Mouse (Mus musculus): ENCODE data around the gene Nptx1.

The Nptx1 gene

DNA sequence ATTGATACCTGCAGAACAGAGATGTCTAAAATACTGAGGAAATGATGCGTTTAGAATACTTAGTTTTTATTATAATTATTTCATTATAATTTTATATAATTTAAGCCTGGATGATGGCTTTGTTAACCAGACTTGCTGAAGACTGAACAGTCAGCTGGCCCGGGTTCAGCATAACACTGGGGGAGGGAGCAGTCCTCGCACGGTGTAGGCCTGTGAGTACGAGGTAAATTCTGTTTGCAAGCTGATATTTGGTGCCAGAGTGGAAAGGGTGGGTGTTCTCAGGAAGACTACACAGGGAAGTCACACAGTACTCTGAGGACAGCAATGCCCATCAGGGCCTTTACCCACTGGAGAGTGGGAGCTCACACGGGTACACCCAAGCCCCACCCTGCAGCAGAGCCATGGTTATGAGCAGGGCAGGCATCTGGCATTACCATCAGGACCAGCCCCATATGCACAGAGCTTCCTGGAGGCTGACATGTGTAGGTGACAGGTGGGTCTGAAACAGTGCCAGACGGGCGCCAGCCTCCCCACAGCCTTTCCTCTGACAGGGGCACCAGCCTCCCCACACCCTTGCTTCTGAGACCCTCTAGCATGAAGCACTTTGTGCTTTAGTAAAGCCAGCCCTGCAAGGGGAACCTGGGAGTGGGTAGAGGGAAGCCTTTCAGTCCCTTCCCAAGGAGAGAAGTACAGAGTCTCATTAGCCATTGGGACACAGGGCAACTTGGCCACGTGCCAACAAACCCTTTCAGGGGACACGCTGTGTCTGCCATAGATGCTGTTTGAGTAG, 3.2 kb upstream of the Nptx1 start:
- no peak for DNase-seq (ENCODE audit: low read depth)

DNA sequence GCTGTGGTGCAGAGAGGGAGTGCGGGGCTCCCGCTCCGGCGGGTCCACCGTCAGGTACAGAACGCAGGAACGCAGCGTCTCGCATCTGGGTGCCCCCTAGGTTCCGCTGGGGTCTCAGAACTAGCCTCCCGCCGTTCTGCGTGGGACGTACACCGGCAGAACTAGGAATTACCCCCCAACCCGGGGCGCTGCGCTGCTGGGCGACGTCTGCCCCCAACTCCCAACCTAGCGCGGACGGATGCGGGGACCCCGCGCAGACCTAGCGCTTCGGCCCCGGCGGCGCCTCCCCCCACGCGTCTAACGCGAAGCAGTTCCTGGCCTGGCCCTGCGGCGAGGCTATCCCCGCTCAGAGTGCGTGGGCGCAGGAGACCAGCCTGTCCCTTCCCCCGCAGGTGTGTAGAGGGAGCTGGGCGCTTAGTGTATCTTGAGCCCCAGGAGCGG, 1.8 kb upstream of the Nptx1 start:
- no peak for DNase-seq (ENCODE audit: low read depth)

DNA sequence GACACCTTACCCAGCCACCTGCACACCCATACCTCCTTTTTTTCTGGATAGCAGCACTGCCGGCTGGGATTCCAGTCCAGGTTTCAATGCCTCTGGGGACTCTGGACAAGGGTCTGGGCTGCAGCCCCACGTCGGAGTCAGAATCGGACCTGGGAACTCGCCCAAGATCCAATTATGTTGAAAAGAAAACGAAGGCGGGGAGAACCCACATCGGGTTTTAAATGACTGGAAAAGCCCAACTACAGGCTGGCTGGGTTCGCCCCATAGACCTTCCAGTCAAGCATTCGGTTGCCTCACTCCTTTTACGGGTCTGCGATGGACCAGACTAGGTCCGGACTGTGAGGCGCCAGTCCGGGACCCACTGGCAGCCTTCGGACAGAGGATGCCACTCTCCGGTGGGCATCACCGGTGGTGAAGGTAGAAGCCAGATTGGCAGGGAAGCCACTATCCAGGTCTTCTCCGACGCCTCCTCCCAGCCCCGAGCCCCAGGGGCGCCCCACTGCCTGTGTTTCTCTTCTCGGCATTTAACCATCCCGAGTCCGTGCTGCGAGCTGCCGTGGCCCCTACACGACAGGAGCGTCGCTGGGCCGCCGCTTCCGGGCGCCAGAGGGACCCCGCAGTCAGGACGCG, 1.3 kb upstream of the Nptx1 start:
- DNase-seq (ENCODE audit: low read depth) = no peak

GRCm38 (mm10) chr11:119547951-119548591, 518 bp upstream of the Nptx1 start:
- no peak for DNase-seq (ENCODE audit: low read depth)

GRCm38 (mm10) chr11:119546496-119547182, 914 bp downstream of the Nptx1 start:
- DNase-seq (ENCODE audit: low read depth) = no peak

DNA sequence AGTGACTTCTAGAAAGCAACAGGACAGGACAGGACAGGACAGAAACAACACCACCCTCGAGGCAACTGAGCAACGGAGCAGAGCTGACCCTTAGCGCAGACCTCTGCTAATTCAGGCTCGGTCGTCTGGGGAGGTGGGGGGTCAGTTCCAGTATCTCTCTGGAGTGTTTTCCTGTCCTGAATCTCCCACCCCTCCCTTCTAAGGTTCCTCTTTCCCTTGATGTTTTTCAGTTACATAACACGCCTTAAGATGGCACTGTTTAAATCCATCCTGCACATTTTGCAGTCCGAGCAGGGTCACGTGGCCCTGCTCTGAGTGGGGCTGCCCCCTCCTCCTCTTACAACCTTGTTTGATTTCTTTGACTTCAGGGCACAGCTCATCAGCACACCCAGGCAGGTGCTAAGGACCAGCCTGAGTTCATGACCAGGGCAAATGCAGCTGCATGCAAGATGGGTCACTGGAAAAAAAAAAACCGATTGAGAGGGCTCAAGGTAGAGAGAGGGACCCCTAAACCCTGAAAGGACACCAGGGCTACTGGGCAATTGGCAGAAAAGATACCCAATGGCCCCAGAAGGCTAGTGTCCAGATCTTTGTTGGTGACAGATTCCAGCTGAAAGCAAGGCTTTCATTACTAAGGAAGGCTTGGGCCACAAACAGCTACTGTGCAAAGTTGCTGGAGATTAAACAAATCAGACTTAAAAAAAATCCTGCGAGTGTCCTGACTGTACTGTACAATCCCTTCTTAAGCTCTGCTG, 1.6 kb downstream of the Nptx1 start:
- DNase-seq (ENCODE audit: low read depth) = no peak

- DNase-seq (ENCODE audit: low read depth) = no peak
Observed at GRCm38 (mm10) chr11:119545281-119545680, 2.3 kb downstream of the Nptx1 start.

GRCm38 (mm10) chr11:119544518-119545105, 2.9 kb downstream of the Nptx1 start:
- DNase-seq (ENCODE audit: low read depth) = no peak

DNA sequence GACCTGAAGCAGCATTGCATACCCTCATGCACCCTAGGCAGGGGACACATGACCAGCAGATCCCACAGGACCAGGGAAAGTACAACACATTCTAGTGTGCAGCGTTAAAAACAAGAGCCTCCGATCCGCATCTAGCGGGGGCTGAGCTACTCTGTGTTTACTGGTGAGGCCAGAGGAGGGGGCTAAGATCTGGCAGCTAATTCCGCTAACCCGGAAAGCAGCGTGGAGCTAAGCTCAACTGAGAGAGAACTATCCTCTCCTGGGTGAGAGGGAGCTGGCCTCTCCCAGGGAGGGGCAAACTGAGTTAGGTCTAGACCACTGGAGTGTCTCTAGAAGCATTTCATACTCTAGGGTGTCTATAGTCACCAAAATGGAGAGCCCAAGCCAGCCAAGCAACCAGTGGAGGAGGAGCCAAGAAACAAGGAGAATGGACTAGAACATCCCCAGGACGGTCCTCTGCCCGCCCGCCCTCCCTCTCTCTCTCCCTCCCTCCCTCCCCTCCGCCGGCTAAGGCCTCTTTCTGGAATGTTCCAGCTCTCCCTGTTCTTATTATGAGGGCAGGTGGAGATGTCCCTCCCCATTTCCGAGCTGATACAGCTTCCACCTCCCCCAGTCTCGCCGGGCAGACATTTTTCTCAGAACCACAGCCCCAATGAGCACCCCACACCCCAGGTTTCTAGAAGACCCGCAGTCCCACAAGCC, 3.6 kb downstream of the Nptx1 start:
- DNase-seq (ENCODE audit: low read depth) = no peak

GRCm38 (mm10) chr11:119542886-119543285, 4.7 kb downstream of the Nptx1 start:
- no peak for DNase-seq (ENCODE audit: low read depth)

DNA sequence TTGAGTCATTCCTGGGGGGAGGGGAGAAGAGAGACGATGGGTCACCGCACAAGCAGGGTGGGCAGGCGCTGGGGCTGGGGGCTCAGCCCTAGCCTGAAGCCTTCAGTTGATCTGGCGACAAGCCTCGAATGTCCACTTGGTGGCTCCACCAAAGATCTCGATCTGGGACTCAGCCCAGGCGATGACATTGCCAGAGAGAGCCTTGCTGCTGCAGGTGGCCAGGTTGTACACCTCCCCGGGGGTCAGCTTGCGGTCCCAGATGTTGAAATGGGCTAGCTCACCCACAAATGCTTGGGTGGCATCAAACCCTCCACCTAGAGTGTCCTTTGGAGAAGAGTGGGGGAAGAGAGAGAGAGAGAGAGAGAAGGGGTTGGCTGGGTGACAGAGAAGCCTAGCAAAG, 5.2 kb downstream of the Nptx1 start:
- no peak for DNase-seq (ENCODE audit: low read depth)

- DNase-seq (ENCODE audit: low read depth) = no peak
Observed at GRCm38 (mm10) chr11:119541082-119541481, 6.5 kb downstream of the Nptx1 start.

DNA sequence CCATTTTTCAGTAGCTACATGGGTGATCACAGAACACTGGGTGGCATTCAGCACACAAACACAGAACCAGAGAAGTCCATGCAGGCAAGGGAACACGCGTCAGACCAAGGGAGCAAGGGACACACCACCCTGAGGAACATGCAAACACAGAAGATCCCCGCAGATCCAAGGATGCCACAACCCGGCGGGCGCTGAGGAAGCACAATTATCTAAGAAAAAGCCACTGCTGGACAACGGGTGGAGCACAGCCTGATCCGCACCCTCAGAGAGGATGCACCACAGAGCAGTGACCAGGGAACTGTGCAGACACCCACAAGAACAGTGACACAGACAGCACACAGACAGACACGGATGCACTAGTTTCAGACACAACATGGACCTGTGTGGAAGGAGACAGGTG, 7.0 kb downstream of the Nptx1 start:
- no peak for DNase-seq (ENCODE audit: low read depth)

DNA sequence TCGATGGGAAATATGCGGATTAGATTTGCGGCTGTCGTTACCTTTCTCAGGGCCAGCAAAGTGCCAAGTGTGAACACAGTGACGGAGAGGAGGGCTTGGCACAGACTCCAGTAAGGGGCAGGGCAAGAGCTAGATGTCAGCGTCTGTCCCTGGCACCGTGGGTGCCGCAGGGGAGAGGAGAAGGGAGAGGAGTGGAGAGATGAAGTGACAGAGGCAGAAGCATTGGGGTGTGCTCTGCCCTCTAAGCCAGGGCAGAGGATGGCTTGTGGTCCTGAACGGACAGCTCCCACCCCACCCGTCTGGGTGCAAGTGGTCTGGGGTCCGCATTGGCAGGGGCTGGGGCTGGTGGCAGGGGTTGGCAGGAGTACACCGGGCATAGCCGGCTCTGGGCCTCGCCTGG, 7.6 kb downstream of the Nptx1 start:
- DNase-seq (ENCODE audit: low read depth) = no peak

GRCm38 (mm10) chr11:119533745-119534144, 13.8 kb downstream of the Nptx1 start:
- no peak for DNase-seq (ENCODE audit: low read depth)

DNA sequence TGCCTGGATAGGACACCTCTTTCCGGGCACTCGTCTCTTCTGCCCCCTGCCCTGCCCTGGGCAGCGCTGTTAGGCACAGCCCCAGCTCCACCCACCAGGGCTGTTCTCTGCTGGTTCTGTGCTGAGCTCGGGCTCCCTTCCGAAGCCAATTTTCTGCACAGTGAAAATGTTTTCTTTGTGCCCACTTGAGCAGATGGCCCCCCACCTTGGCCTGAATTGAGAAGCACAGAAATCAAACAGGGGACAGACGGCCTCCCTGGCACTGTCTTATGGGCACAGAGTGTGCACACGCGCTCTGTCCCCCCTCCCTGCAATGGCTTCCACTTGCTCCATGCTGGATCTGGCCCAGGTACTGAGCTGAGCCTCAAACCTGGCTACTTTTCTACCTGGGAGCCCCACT, 15.1 kb downstream of the Nptx1 start:
- DNase-seq (ENCODE audit: low read depth) = no peak

GRCm38 (mm10) chr11:119528930-119529329, 18.6 kb downstream of the Nptx1 start:
- DNase-seq (ENCODE audit: low read depth) = no peak

DNA sequence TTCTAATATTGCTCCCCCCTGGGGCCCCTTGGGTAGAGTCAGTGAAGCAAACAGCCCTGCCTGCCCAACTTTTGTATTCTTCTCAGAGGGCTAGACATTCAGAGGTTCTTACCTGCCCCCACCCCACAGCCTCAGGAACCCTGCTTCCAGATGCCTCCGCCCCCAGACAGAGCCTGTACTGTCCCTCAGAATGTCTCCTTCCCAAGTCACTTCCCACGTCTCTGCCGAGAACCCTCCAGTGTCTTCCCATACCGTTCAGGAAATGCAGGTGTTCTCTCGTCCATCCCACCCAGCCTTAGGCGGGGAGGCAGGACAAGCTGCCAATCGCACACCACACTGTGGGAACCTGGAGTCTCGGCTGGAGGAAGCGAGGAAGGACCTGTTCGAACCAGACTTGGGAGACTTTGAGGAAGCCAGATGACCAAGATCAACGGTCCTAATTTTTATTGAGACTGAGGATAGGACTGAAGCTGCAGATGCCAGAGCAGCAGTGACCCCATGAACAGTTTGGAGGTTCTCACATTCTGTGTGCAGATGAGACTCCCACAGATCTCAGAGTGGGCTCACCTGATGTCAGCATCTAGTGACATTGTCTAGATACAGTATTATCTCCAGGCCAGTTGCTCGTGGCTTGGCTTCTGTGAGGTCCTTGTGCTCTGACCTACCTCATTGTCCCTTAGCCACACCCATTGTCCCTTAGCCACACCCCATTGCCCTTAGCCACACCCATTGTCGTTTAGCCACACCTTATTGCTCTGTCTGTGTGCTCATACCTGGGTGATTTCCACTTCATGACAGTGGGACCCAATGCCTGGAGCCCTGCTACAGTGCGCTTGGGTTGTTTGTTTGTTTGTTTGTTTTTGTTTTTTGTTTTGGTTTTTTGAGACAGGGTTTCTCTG, 21.2 kb downstream of the Nptx1 start:
- no peak for DNase-seq (ENCODE audit: low read depth)

- peak; percentile 53 for DNase-seq (ENCODE audit: low read depth)
Observed at GRCm38 (mm10) chr11:119524545-119524949, 23.0 kb downstream of the Nptx1 start.

- DNase-seq (ENCODE audit: low read depth) = no peak
Observed at GRCm38 (mm10) chr11:119523392-119523791, 24.2 kb downstream of the Nptx1 start.
